Mouse (Mus musculus) cerebellum, adult 9-11 months (tissue): ENCODE results near the gene D7Ertd443e.

ENCODE experiments used
- DNase-seq: peaks from one replicate; pipeline ENCODE4 v3.0.0; 2022

The D7Ertd443e gene

GRCm38 (mm10) chr7:134226231-134226630 lies 159.2 kb downstream of the D7Ertd443e start:
- DNase-seq: no peak

- peak; percentile 19 for DNase-seq
These were observed 160.5 kb downstream of the D7Ertd443e start for GRCm38 (mm10) chr7:134224741-134225612.

GRCm38 (mm10) chr7:134224421-134224740 lies 161.1 kb downstream of the D7Ertd443e start:
- no peak for DNase-seq

- peak; percentile 32 for DNase-seq
These were observed 161.9 kb downstream of the D7Ertd443e start for GRCm38 (mm10) chr7:134223444-134224161.
